Mouse (Mus musculus) lung, postnatal 4 days (tissue): ENCODE measurements around the gene Baiap2l2.

ENCODE experiments used
- DNase-seq, 2 experiments: peaks; one replicate each; pipeline ENCODE4 v3.0.0; 2021

Gene Baiap2l2

GRCm38 (mm10) chr15:79208758-79209439 lies 76.4 kb downstream of the Baiap2l2 start:
- DNase-seq: peak; percentile 61 to 67

GRCm38 (mm10) chr15:79208211-79208610 lies 77.1 kb downstream of the Baiap2l2 start:
- no peak for DNase-seq
